Mouse (Mus musculus) embryonic facial prominence, embryonic 12.5 days (tissue): ENCODE data around the gene Ppil2. TPM values are rescaled to one million over a fixed set of nuclear protein-coding genes. Genes with fewer than 3 reads are reported as not detected.

Experiments used
- ATAC-seq: fragments of 200-750 bp; cut with Nextera tagmentation; 2 replicates; pipeline ENCODE4 v1.8.0; 2017; ENCODE audit not compliant: insufficient number of reproducible peaks, insufficient read depth, low FRiP score, low TSS enrichment
- H3K27ac ChIP-seq: fragments of 300-500 bp; sonication (generic); 2 replicates; pipeline ENCODE4 v1.5.1; 2016; ENCODE audit warnings: mild to moderate bottlenecking
- H3K27me3 ChIP-seq: fragments of 300-500 bp; sonication (generic); 2 replicates; pipeline ENCODE4 v1.6.1; 2016; ENCODE audit warnings: mild to moderate bottlenecking, moderate library complexity
- H3K36me3 ChIP-seq: fragments of 300-500 bp; sonication (generic); 2 replicates; pipeline ENCODE4 v1.6.1; 2016; ENCODE audit warnings: mild to moderate bottlenecking
- H3K4me1 ChIP-seq: fragments of 300-500 bp; sonication (generic); 2 replicates; pipeline ENCODE4 v1.6.1; 2016
- H3K4me2 ChIP-seq: fragments of 300-500 bp; sonication (generic); replicated peaks from 2 replicates; pipeline ENCODE4 v1.6.1; 2016; ENCODE audit warnings: mild to moderate bottlenecking, moderate library complexity
- H3K4me3 ChIP-seq: fragments of 300-500 bp; sonication (generic); 2 replicates; pipeline ENCODE4 v1.5.1; 2016; ENCODE audit warnings: mild to moderate bottlenecking
- H3K9ac ChIP-seq: fragments of 300-500 bp; sonication (generic); 2 replicates; pipeline ENCODE4 v1.6.1; 2016; ENCODE audit warnings: mild to moderate bottlenecking, moderate library complexity
- H3K9me3 ChIP-seq: fragments of 300-500 bp; sonication (generic); 2 replicates; pipeline ENCODE4 v1.6.1; 2016; ENCODE audit warnings: mild to moderate bottlenecking, moderate library complexity
- WGBS: fragments of 180-500 bp; shearing (Covaris S2); methylation state at CpG from one replicate; pipeline ENCODE4 v1.1.7; 2016; 5-methylcytosine and 5-hydroxymethylcytosine counted together
- polyA plus RNA-seq: library from polyadenylated mRNA; unstranded; fragments of >200 nt; fragmentation: Nextera tagmentation; extraction: Ambion mirVana; gene quantifications from 2 replicates; pipeline ENCODE4 v1.2.1, GENCODE M21; 2016

Gene Ppil2
- polyA plus RNA-seq: 150 and 168 TPM in 2 replicates

DNA sequence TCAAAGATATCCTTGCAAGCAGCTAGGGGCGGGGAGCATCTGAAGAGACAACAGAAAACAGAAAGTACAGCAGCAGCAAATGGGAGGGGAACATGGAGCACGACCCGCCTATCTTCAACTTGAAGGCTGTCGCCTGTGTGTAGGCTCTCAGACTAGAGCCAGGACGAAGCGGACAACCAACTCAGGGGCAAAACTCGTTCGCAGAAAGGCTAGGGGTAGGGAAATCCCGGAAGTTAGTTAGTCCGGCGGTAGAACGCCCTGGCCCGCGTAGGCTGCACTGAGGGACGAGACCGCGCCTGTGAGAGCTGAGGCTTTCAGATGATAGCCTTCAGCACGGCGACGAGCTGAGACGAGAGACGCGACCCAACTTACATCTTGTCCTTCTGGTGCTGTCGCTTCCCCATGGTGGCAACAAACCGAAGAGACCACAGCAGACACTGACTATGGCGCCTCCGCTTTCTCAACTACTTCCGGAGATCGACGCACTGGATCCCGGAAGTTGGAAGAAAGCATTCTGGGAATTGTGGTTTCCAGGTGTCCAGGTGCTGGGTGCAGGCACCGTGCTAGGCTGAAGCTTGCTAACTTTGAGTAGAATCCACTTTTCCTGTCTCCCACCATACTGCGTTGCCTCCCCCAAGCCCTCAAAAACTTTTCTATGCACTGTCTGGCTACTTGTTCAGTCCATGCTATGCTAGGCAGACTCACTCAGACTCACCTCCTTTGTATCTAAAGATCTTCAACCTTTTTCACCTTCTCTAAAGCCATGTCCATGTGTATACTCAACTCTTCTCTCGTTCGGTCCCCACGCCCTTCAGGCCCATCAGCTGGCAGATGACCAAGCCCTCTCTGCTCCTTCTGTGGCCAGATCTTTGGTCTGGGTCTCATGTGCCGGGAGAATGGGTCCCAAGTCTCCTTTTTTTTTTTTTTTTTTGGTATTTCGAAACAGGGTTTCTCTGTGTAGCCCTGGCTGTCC is at the start of gene Ppil2:
Ppil2 (minus strand) TSS at position 487 of the 973 bp plus-strand sequence.
- peak within 1 kb of the TSS; percentile 87 for H3K4me3 ChIP-seq

DNA sequence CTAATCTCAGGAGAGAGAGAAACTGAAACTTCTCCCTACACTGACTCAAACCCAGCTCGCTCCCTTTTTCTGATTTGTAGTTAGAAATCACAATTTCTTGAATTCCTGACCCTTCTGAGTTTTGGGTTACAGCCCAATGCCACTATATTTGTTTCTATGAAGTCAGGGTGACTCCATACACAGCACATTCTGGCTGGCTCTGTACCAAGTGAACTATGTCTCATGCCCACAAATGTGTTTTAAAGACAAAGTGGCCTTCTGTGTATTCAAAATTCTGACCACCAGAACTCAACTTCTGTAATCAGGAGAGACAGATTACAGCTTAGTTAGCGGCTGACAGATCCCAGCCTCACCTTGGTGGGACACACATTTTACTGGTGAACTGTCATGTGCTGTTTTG is 43.3 kb upstream of the Ppil2 start:
- Histone ChIP-seq H3K4me1 (no peaks in the 10 kb centered on the region), H3K27me3 (no peaks in the 10 kb centered on the region), H3K9me3 (no peaks in the 10 kb centered on the region), H3K4me3 (no peak overlapping the region), H3K9ac (no peak overlapping the region), H3K27ac (no peak overlapping the region), H3K4me2 (no peak overlapping the region), H3K36me3 (peaks cover 64% of the 10 kb centered on the region)
- ATAC-seq: no peak
- WGBS: 91% methylated on average over 2 of the region's 2 CpGs

More for the DNA sequence above, at the start of gene Ppil2:
- WGBS: 10% methylated on average over 38 of the region's 38 CpGs
- peak within 1 kb of the TSS; percentile 61; the same call in 1 of the 2 replicates for H3K27ac ChIP-seq
- ATAC-seq: peak; percentile 78
- H3K4me2 ChIP-seq: peak within 1 kb of the TSS; percentile 74
- H3K4me1 ChIP-seq: peaks cover 9% of the 10 kb centered on the region
- H3K9ac ChIP-seq: peak within 1 kb of the TSS; percentile 64
- no peaks in the 10 kb centered on the region for H3K27me3 ChIP-seq
- H3K36me3 ChIP-seq: peaks cover 42% of the 10 kb centered on the region
- no peaks in the 10 kb centered on the region for H3K9me3 ChIP-seq

DNA sequence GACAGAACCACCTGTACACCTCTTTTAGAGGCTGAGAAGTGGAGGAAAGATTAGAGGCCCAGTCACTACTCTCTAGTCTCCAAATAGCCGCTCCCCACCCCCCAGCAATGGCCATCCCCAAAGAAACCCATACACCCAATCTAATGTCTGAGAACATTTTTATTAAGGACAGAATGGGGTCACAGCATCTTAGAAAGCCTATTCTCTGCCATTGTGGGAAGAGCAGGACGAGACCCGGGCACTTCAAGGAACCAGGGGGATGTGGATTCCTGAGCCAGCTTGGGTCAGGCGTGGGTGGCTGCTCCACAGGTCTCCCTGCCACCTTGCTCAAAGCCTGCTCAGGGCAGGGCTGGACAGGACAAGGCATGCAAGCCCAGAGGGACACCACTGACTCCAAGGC is 40.8 kb upstream of the Ppil2 start:
- ATAC-seq: no peak
- Histone ChIP-seq H3K9ac (no peak overlapping the region), H3K36me3 (peaks cover 46% of the 10 kb centered on the region), H3K27ac (no peak overlapping the region), H3K4me2 (no peak overlapping the region), H3K27me3 (peaks cover 12% of the 10 kb centered on the region; the same call in 1 of the 2 replicates), H3K9me3 (no peaks in the 10 kb centered on the region), H3K4me1 (peaks cover 14% of the 10 kb centered on the region; the same call in 1 of the 2 replicates), H3K4me3 (no peak overlapping the region)
- WGBS: 90% methylated on average over 4 of the region's 4 CpGs

DNA sequence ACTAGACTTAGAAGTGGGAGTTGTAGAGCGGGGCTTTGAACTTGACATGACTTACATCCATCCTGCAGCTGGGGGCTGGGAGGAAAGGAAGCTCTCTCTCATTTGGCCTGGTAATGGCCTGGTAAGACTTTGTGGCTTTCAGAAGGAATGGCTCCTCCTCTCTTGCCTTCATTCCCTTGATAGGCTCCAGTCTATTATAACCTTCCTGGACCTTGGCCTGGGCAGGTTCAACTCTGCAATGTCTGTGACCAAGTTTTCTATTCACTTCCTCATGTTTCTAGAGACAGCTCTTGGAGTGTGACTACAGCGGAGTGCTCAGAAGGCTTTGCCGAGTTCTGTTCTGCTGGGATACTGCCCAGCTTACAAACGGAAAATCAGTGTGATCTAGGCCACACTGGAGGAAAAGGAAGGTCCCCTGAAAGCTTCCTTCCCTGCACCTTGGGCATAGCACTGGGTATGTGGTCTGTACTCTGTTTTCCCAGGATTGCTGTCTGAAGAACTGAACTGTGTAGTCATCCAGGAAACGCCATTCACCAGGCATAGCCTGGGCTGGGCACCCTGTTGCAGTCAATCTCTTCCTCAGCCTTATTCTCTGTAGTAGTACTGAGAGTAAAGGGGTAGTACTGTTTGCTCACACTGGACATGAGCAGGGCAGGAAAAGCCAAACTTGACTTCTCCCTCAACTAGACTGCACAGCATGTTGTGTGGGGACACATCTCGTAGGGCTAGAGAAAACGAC is 39.6 kb upstream of the Ppil2 start:
- H3K27ac ChIP-seq: no peak overlapping the region
- no peak overlapping the region for H3K9ac ChIP-seq
- no peak overlapping the region for H3K4me3 ChIP-seq
- H3K36me3 ChIP-seq: peaks cover 41% of the 10 kb centered on the region
- no peak for ATAC-seq
- WGBS: 82% methylated on average over 7 of the region's 7 CpGs
- H3K9me3 ChIP-seq: no peaks in the 10 kb centered on the region
- no peak overlapping the region for H3K4me2 ChIP-seq
- peaks cover 14% of the 10 kb centered on the region; the same call in 1 of the 2 replicates for H3K4me1 ChIP-seq
- H3K27me3 ChIP-seq: peaks cover 12% of the 10 kb centered on the region; the same call in 1 of the 2 replicates

DNA sequence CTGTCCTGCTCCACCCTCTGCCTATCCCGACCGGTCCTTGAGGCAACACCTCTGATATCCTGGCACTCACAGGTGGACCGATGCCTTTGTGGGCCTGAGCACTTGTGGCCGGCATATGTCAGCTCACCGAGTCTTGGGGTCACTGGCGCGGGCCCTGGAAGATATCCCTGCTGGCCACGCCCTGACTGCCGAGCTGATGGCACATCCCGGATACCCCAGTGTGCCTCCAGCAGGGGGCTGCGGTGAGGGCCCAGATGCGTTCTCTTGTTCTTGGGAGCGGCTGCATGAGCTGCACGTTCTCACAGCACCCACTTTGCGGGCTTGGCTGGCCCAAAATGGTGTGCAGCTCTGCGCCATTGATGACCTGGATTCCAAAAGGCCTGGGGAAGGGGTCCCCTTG is 37.0 kb upstream of the Ppil2 start:
- 6% methylated on average over 16 of the region's 16 CpGs for WGBS
- Histone ChIP-seq H3K4me2 (peak overlapping the region; percentile 93), H3K27me3 (peaks cover 12% of the 10 kb centered on the region; the same call in 1 of the 2 replicates), H3K27ac (no peak overlapping the region), H3K4me3 (peak overlapping the region; percentile 60), H3K9me3 (no peaks in the 10 kb centered on the region), H3K9ac (peak overlapping the region; percentile 53; the same call in 1 of the 2 replicates), H3K4me1 (peaks cover 14% of the 10 kb centered on the region; the same call in 1 of the 2 replicates), H3K36me3 (peaks cover 22% of the 10 kb centered on the region)
- no peak for ATAC-seq

DNA sequence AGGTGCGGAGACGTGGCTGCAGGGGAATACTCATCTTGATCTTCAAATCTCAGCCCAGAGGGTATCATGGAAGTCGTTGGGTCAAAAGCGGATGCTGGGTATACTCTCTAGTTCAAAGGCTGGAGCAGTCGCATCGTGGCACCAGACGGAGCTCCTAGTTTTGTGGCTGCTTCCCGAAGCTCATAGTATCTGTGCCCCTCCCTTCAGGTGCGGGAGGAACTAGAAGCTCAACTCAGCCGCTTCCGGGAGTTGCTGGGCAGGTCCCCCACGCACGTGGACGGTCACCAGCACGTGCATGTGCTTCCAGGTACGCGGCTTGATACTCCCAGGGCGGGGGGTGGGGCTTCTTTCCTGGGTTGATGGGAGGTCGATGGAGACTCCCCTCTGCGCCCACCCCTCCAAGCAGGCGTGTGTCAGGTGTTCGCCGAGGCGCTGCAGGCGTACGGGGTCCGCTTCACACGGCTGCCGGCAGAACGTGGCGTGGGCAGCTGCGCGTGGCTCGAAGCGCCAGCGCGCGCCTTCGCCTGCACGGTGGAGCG is 36.4 kb upstream of the Ppil2 start:
- peaks cover 12% of the 10 kb centered on the region; the same call in 1 of the 2 replicates for H3K27me3 ChIP-seq
- peak overlapping the region; percentile 93 for H3K4me2 ChIP-seq
- peak overlapping the region; percentile 53 for H3K9ac ChIP-seq
- under 1% methylated on average over 41 of the region's 41 CpGs for WGBS
- peaks cover 14% of the 10 kb centered on the region; the same call in 1 of the 2 replicates for H3K4me1 ChIP-seq
- no peak; the same call in 1 of the 2 replicates for ATAC-seq
- H3K36me3 ChIP-seq: peaks cover 17% of the 10 kb centered on the region
- H3K4me3 ChIP-seq: peak overlapping the region; percentile 60
- H3K27ac ChIP-seq: no peak overlapping the region
- no peaks in the 10 kb centered on the region for H3K9me3 ChIP-seq

DNA sequence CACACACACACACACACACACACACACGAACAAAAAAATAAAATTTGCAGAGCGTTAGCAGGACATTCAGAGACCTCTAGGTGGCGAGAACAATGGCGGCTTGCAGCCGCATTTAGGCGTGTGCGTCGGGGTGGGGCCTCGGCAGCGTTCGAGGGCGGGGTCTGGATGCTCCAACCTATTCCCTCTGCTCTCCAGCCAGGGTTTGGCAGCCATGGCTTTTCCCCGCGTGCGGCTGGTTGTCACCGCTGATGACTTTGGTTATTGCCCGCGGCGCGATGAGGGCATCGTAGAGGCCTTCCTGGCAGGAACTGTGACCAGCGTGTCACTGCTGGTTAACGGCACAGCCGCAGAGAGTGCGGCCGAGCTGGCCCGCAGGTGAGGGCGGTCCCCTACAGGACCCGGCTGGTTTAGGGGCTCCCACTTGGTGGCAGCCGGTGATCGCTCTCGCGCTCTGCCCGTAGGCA is 35.7 kb upstream of the Ppil2 start, which contains the start of gene Ccdc116:
Ccdc116 (minus strand) TSS at position 458 of the 464 bp plus-strand sequence.
- WGBS: under 1% methylated on average over 34 of the region's 34 CpGs
- Histone ChIP-seq H3K27ac (no peak within 1 kb of the TSS), H3K4me3 (peak within 1 kb of the TSS; percentile 60), H3K36me3 (0 out of 2 replicates have a peak, but pooled peaks cover 10% of the 10 kb centered on the region), H3K27me3 (peaks cover 12% of the 10 kb centered on the region; the same call in 1 of the 2 replicates), H3K4me1 (peaks cover 14% of the 10 kb centered on the region; the same call in 1 of the 2 replicates), H3K9ac (peak within 1 kb of the TSS; percentile 53), H3K9me3 (no peaks in the 10 kb centered on the region), H3K4me2 (peak within 1 kb of the TSS; percentile 93)
- ATAC-seq: peak; percentile 75; the same call in 1 of the 2 replicates

DNA sequence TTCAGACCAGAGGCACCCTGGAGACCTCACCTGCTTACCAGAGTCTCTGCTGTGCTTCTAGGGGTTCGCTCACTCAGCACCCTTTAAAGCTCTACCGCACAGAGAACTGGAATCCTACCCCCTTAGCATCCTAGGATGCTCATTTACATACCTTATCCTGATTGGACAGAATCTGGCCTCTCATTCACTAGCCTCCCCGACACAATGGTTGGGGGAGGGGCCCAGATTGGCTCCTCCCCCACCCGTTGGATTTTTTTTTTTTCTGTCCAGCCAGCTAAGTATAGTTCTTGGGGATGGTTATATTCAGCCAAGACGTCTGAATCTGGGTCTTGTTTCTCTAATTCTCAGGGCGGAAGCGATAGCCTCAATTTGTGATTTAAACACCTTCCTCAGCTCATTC is 33.3 kb upstream of the Ppil2 start, which contains the start of gene Ydjc:
Ydjc (plus strand) TSS at position 283 of the 400 bp plus-strand sequence.
- no peaks in the 10 kb centered on the region for H3K9me3 ChIP-seq
- no peak within 1 kb of the TSS for H3K4me2 ChIP-seq
- H3K4me3 ChIP-seq: no peak within 1 kb of the TSS
- peaks cover 14% of the 10 kb centered on the region; the same call in 1 of the 2 replicates for H3K4me1 ChIP-seq
- ATAC-seq: no peak
- peaks cover 12% of the 10 kb centered on the region; the same call in 1 of the 2 replicates for H3K27me3 ChIP-seq
- 21% methylated on average over 7 of the region's 7 CpGs for WGBS
- H3K9ac ChIP-seq: no peak within 1 kb of the TSS
- no peaks in the 10 kb centered on the region for H3K36me3 ChIP-seq
- H3K27ac ChIP-seq: no peak within 1 kb of the TSS

DNA sequence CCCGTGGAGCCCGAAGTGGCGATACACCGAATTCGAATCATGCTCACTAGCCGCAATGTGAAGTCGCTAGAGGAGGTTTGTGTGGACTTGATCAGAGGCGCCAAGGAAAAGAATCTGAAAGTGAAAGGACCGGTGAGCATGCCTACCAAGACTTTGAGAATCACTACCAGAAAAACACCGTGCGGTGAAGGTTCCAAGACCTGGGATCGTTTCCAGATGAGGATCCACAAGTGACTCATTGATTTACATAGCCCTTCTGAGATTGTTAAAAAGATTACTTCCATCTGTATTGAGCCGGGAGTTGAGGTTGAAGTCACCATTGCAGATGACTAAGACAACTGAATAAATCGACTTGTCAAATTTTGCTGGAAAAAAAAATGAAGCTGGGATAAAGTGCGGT is 26.3 kb upstream of the Ppil2 start:
- H3K4me3 ChIP-seq: no peak overlapping the region
- 75% methylated on average over 15 of the region's 15 CpGs for WGBS

DNA sequence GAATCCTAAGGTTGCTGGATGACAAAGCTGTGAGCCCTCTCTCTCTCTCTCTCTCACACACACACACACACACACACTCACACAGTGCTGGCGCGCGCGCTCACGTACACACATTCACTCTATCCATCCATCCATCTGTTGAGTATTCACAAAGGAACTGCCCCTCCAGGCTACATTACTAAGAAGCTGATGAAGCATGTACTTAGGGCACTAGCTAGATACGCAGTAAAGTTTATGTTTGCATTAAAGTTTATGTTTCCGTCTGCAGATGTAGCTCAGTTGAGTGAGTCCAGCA is 21.8 kb upstream of the Ppil2 start:
- H3K27me3 ChIP-seq: no peaks in the 10 kb centered on the region
- peak overlapping the region; percentile 78 for H3K4me3 ChIP-seq
- no peaks in the 10 kb centered on the region for H3K9me3 ChIP-seq
- peaks cover 18% of the 10 kb centered on the region for H3K4me1 ChIP-seq
- H3K27ac ChIP-seq: 0 out of 2 replicates have a peak overlapping the region, but pooled peaks have one; percentile 57
- WGBS: 44% methylated on average over 7 of the region's 7 CpGs
- no peak for ATAC-seq
- H3K36me3 ChIP-seq: no peaks in the 10 kb centered on the region
- peak overlapping the region; percentile 94 for H3K4me2 ChIP-seq
- H3K9ac ChIP-seq: peak overlapping the region; percentile 54

More for the DNA sequence above, 26.3 kb upstream of the Ppil2 start:
- no peak overlapping the region for H3K27ac ChIP-seq
- H3K27me3 ChIP-seq: no peaks in the 10 kb centered on the region
- ATAC-seq: no peak
- no peak overlapping the region for H3K9ac ChIP-seq
- H3K4me2 ChIP-seq: no peak overlapping the region
- H3K4me1 ChIP-seq: peaks cover 6% of the 10 kb centered on the region; the same call in 1 of the 2 replicates
- no peaks in the 10 kb centered on the region for H3K36me3 ChIP-seq
- no peaks in the 10 kb centered on the region for H3K9me3 ChIP-seq
